Mouse (Mus musculus): ENCODE measurements around the gene Rab27a.

DNA sequence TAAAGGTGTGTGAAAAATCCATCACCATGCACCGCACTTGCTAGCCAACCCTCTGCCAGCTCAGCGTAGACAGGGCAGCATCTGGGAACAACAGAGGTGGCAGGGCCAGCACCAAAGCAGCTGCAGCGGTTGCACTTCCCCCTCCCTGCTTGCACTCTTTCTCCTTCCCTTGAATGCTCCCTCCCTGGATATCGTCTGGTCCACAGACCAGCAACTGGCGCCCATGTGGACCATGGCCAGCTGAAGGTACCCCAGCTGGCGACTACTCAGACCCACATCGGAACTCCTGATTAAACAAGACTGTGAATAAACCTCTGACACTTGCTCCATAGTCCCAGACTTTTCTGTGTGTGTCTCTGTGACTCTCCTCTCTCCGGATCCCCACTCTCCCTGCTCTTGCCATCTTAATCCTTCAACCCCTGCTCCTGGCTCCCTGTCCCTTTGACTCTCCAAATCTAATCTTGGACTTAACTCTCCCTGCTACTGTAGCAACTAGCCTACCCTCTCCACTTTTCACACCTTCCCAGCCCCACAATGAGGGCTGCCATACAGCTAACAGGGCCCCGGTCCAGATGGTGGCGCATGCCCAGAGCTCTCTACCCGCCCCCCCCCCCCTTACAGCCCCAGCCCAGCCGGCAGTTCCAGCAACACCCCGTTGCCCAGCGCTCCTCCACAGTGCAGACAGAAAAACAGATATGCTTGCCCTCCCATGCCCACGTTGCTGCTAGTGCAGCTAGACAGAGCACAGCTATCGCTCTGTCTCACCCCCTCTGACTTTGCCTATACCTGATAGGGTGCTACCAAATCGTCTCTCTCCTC is 18.6 kb upstream of the Rab27a start:
- TF ChIP-seq POLR2A (IDR thresholded peaks at IDR 0.05; ENCODE audit: borderline replicate concordance, extremely low read depth, low read depth, low read length) (no peak), CTCF (IDR thresholded peaks at IDR 0.05; ENCODE audit: insufficient read depth, low read length) (no peak)
